Comparison of ENCODE assay signal across 14 mouse cellular contexts in the genomic region with DNA sequence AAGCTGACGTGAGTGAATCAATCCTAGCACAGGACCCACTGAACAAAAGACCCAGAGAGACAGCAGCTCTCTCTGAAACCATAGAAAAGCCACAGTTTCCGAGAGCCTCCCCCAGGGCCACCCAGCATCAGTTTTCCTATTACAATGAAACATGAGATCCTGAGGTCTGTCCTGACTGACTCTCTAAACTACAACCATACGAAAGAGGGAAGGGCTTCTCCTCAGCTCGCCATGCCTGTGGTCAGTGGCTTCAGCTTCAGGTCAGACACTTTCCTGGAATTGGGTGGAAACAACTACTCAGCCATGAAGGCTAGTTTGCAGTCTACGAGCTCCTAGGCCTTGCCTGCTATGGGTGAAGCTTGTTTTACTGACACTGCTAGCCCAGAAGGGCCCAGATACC.
A peak's percentile ranks its signal among the peaks of the same experiment; 100 is the strongest.
DNase-seq lines count a peak whose midpoint lies in the region; ATAC-seq and TF ChIP-seq lines count a peak whose summit lies in the region.
"Had no signal": no experiment of that assay in that cellular context is flagged by ENCODE, and none has a peak within 500 bp of the region (broad histone marks: within the 10 kb centered on the region; RNA-seq: fewer than 3 reads in every experiment).

No protein-coding gene starts in this region.

- no peak overlapping the region for H3K9ac ChIP-seq in CH12.LX (ENCODE audit: insufficient read depth, low read depth)
- no peak overlapping the region for H3K9ac ChIP-seq in limb, embryonic 11.5 days (ENCODE audit: low read length)
- H3K9ac ChIP-seq: lung, embryonic 15.5 days had no signal

- no peaks in the 10 kb centered on the region for H3K27me3 ChIP-seq in kidney, adult 2 months (replicated peaks; ENCODE audit: control insufficient read depth, insufficient read depth, low read length)
- H3K27me3 ChIP-seq in CH12.LX (replicated peaks), result no peaks in the 10 kb centered on the region
- H3K27me3 ChIP-seq in embryonic facial prominence, embryonic 10.5 days (replicated peaks; ENCODE audit: low read depth, poor library complexity, severe bottlenecking), result no peaks in the 10 kb centered on the region
- H3K27me3 ChIP-seq in limb, embryonic 11.5 days (ENCODE audit: control insufficient read depth, insufficient read depth, low read length), result no peaks in the 10 kb centered on the region
- no peaks in the 10 kb centered on the region for H3K27me3 ChIP-seq in cerebellum, adult 2 months (ENCODE audit: control insufficient read depth, insufficient read depth, low read length)
- H3K27me3 ChIP-seq: lung, embryonic 15.5 days had no signal

- WGBS in kidney, adult 2 months, result 51% methylated on average over 5 of the region's 5 CpGs
- 27% methylated on average over 5 of the region's 5 CpGs for WGBS in embryonic facial prominence, embryonic 10.5 days
- WGBS in limb, embryonic 11.5 days, result 25% methylated on average over 5 of the region's 5 CpGs
- WGBS in cerebellum, adult 2 months, result 77% methylated on average over 5 of the region's 5 CpGs

- peak; percentile 54 for DNase-seq in kidney, adult 2 months
- no peak for DNase-seq in kidney, adult 11 months
- DNase-seq in CH12.LX (ENCODE audit: extremely low read depth), result no peak
- DNase-seq in embryonic facial prominence, embryonic 10.5 days (ENCODE audit: low spot score), result peak; percentile 46
- peak; percentile 38 for DNase-seq in limb, embryonic 11.5 days (ENCODE audit: low spot score)
- DNase-seq in cerebellum, adult 2 months, result no peak
- DNase-seq in thymus, postnatal 14 days, result no peak
- DNase-seq: cerebellum, postnatal 10 days; gastrocnemius, postnatal 10 days; retina, postnatal 1 day had no signal

- TF ChIP-seq POLR2A in kidney, adult 2 months (IDR thresholded peaks at IDR 0.05; ENCODE audit: low read depth, low read length), result no peak
- TF ChIP-seq POLR2A in CH12.LX (IDR thresholded peaks at IDR 0.05; ENCODE audit: low read depth, low read length), result no peak
- no peak for TF ChIP-seq POLR2A in cerebellum, adult 2 months (IDR thresholded peaks at IDR 0.05; ENCODE audit: borderline replicate concordance, insufficient read depth, low read length)

- H3K4me2 ChIP-seq in CH12.LX (ENCODE audit: insufficient read depth, low read depth, poor library complexity, severe bottlenecking), result peak overlapping the region; percentile 16; the same call in 1 of the 2 replicates
- no peak overlapping the region for H3K4me2 ChIP-seq in limb, embryonic 11.5 days (ENCODE audit: low read depth, severe bottlenecking)
- H3K4me2 ChIP-seq: lung, embryonic 15.5 days had no signal

- no peaks in the 10 kb centered on the region for H3K36me3 ChIP-seq in kidney, adult 2 months (ENCODE audit: control insufficient read depth, insufficient read depth, low read length)
- peaks cover 0 to 1% of the 10 kb centered on the region in 2 experiments for H3K36me3 ChIP-seq in CH12.LX (replicated peaks in 1 of 2; ENCODE audit: control insufficient read depth in 1 of 2, insufficient read depth in 1 of 2, low read length in 1 of 2)
- H3K36me3 ChIP-seq in embryonic facial prominence, embryonic 10.5 days (replicated peaks), result no peaks in the 10 kb centered on the region
- no peaks in the 10 kb centered on the region for H3K36me3 ChIP-seq in limb, embryonic 11.5 days (ENCODE audit: control insufficient read depth, insufficient read depth, low read length)
- H3K36me3 ChIP-seq: lung, embryonic 15.5 days had no signal

- no peaks in the 10 kb centered on the region for H3K79me2 ChIP-seq in CH12.LX (replicated peaks; ENCODE audit: control insufficient read depth, extremely low read depth, insufficient read depth, poor library complexity, severe bottlenecking)

- TF ChIP-seq CTCF in kidney, adult 2 months (conservative IDR thresholded peaks at IDR 0.05; ENCODE audit: insufficient read depth, insufficient read length, low read depth, low read length), result no peak
- TF ChIP-seq CTCF in CH12.LX (conservative IDR thresholded peaks at IDR 0.05 in 1 of 2, IDR thresholded peaks at IDR 0.05 in 1 of 2; ENCODE audit: low read depth in 2 of 2, low read length in 2 of 2), result no peak
- no peak for TF ChIP-seq CTCF in cerebellum, adult 2 months (IDR thresholded peaks at IDR 0.05; ENCODE audit: borderline replicate concordance, insufficient read depth, low read depth, low read length)

- in situ Hi-C loops in CH12.LX (cut with MboI; ENCODE audit: low pct_ligation_motif_present, low pct_unique_long_range_greater_than_20kb, low sequenced_read_pairs), result loop anchor here (5.0 kb wide), 1 partner anchor 37 kb away; no protein-coding TSS in a partner anchor

- ATAC-seq in limb, embryonic 11.5 days (ENCODE audit: insufficient number of reproducible peaks, low FRiP score, low TSS enrichment, low read depth), result no peak
- ATAC-seq in inflammation-experienced regulatory T-cells, adult 6 months, result no peak
- ATAC-seq: CD4-positive, CD25-positive, alpha-beta regulatory T cell, adult 4 months had no signal

- peak; percentile 75 for TF ChIP-seq EP300 in CH12.LX (IDR thresholded peaks at IDR 0.05; ENCODE audit: low read length)

- no peak; the same call in 1 of the 2 replicates for TF ChIP-seq RAD21 in CH12.LX (IDR thresholded peaks at IDR 0.05; ENCODE audit: low read depth, low read length)

- 0 out of 2 replicates have a peak, but pooled peaks cover 8% of the 10 kb centered on the region for H3K4me1 ChIP-seq in kidney, adult 2 months (ENCODE audit: control insufficient read depth, insufficient read depth, low read length)
- H3K4me1 ChIP-seq in CH12.LX (ENCODE audit: control insufficient read depth in 1 of 2, insufficient read depth in 2 of 2), result peaks cover 30 to 57% of the 10 kb centered on the region in 2 experiments
- H3K4me1 ChIP-seq in embryonic facial prominence, embryonic 10.5 days, result peaks cover 42% of the 10 kb centered on the region
- H3K4me1 ChIP-seq in limb, embryonic 11.5 days (ENCODE audit: control insufficient read depth, insufficient read depth, low read length), result peaks cover 17% of the 10 kb centered on the region
- H3K4me1 ChIP-seq in cerebellum, adult 2 months (ENCODE audit: control insufficient read depth, insufficient read depth, low read length), result peaks cover 11% of the 10 kb centered on the region
- H3K4me1 ChIP-seq: lung, embryonic 15.5 days had no signal

- H3K9me3 ChIP-seq in CH12.LX (replicated peaks; ENCODE audit: low read length), result peaks cover 4% of the 10 kb centered on the region
- H3K9me3 ChIP-seq in embryonic facial prominence, embryonic 10.5 days, result no peaks in the 10 kb centered on the region
- H3K9me3 ChIP-seq in limb, embryonic 11.5 days (ENCODE audit: control insufficient read depth, low read length), result no peaks in the 10 kb centered on the region
- H3K9me3 ChIP-seq: lung, embryonic 15.5 days had no signal

- H3K4me3 ChIP-seq in kidney, adult 2 months (ENCODE audit: insufficient read depth, low read depth, low read length), result no peak overlapping the region
- no peak overlapping the region for H3K4me3 ChIP-seq in CH12.LX (replicated peaks in 1 of 3; ENCODE audit: low read depth in 2 of 3, low read length in 2 of 3, poor library complexity in 1 of 3)
- no peak overlapping the region for H3K4me3 ChIP-seq in embryonic facial prominence, embryonic 10.5 days
- no peak overlapping the region for H3K4me3 ChIP-seq in limb, embryonic 11.5 days (ENCODE audit: low read depth, low read length)
- no peak overlapping the region for H3K4me3 ChIP-seq in cerebellum, adult 2 months (replicated peaks; ENCODE audit: insufficient read depth, low read depth, low read length)
- H3K4me3 ChIP-seq: erythroblast, embryonic 14.5 days; lung, embryonic 15.5 days had no signal

- dilution Hi-C loops in CH12.LX (cut with MboI; ENCODE audit: extremely low pct_ligation_motif_present, extremely low pct_unique_long_range_greater_than_20kb, low sequenced_read_pairs), result no loop called here

- H3K27ac ChIP-seq in kidney, adult 2 months (ENCODE audit: insufficient read depth, low read depth, low read length), result no peak overlapping the region
- H3K27ac ChIP-seq in CH12.LX (ENCODE audit: insufficient read depth, low read depth), result peak overlapping the region; percentile 68
- H3K27ac ChIP-seq in embryonic facial prominence, embryonic 10.5 days (replicated peaks), result peak overlapping the region; percentile 71
- H3K27ac ChIP-seq in limb, embryonic 11.5 days (replicated peaks; ENCODE audit: low read depth, low read length), result peak overlapping the region; percentile 80; the same call in 1 of the 2 replicates
- H3K27ac ChIP-seq in cerebellum, adult 2 months (ENCODE audit: insufficient read depth, low read length), result no peak overlapping the region
- H3K27ac ChIP-seq: lung, embryonic 15.5 days had no signal

TF ChIP-seq in CH12.LX, 34 proteins besides CTCF, POLR2A, EP300 and RAD21:
- TF ChIP-seq GABPA (IDR thresholded peaks at IDR 0.05; ENCODE audit: insufficient replicate concordance, low read depth, low read length) (no peak), MXI1 (IDR thresholded peaks at IDR 0.05; ENCODE audit: low read depth, low read length) (no peak), ZNF384 (IDR thresholded peaks at IDR 0.05; ENCODE audit: low read depth, low read length) (no peak), NRF1 (IDR thresholded peaks at IDR 0.05; ENCODE audit: low read depth, low read length) (no peak), ZKSCAN1 (IDR thresholded peaks at IDR 0.05; ENCODE audit: borderline replicate concordance, low read depth, low read length) (no peak), BHLHE40 (IDR thresholded peaks at IDR 0.05; ENCODE audit: low read depth, low read length) (peak; percentile 41), KAT2A (IDR thresholded peaks at IDR 0.05; ENCODE audit: insufficient replicate concordance, low read length) (no peak), CHD2 (IDR thresholded peaks at IDR 0.05; ENCODE audit: low read length) (no peak), NELFE (IDR thresholded peaks at IDR 0.05; ENCODE audit: low read depth, low read length) (no peak), TCF12 (IDR thresholded peaks at IDR 0.05; ENCODE audit: low read depth, low read length) (peak; percentile 46; the same call in 1 of the 2 replicates), JUN (IDR thresholded peaks at IDR 0.05; ENCODE audit: insufficient read depth, low read depth, low read length) (peak; percentile 20; the same call in 1 of the 2 replicates), ETS1 (conservative IDR thresholded peaks at IDR 0.05; ENCODE audit: low read depth, low read length) (peak; percentile 61; the same call in 1 of the 2 replicates), HCFC1 (IDR thresholded peaks at IDR 0.05; ENCODE audit: low read depth, low read length) (no peak), MAX (IDR thresholded peaks at IDR 0.05; ENCODE audit: low read length) (no peak), RCOR1 (conservative IDR thresholded peaks at IDR 0.05; ENCODE audit: low read depth, low read length) (0 out of 2 replicates have a peak, but pooled peaks have one; percentile 47), JUND (conservative IDR thresholded peaks at IDR 0.05; ENCODE audit: low read depth, low read length) (0 out of 2 replicates have a peak, but pooled peaks have one; percentile 22), SIN3A (IDR thresholded peaks at IDR 0.05; ENCODE audit: low read length) (no peak), IRF4 (IDR thresholded peaks at IDR 0.05; ENCODE audit: low read depth, low read length) (peak; percentile 58), USF1 (IDR thresholded peaks at IDR 0.05; ENCODE audit: low read depth, low read length) (no peak)

Comparison
In these comparisons a context has a peak if more than half of its experiments do, and no peak if none do; other contexts are left out.
1. DNase-seq: peak in kidney, adult 2 months (single experiment), embryonic facial prominence, embryonic 10.5 days (single experiment) and limb, embryonic 11.5 days (single experiment); none in kidney, adult 11 months (single experiment), CH12.LX (single experiment), cerebellum, adult 2 months (0 of 2) and thymus, postnatal 14 days (single experiment).
2. H3K27ac ChIP-seq: peak in CH12.LX (single experiment), embryonic facial prominence, embryonic 10.5 days (single experiment) and limb, embryonic 11.5 days (single experiment); none in kidney, adult 2 months (single experiment) and cerebellum, adult 2 months (single experiment).